Mouse (Mus musculus) cortical plate, adult 2 months (tissue): ENCODE results near the gene Gm39566.

Source experiments
- CTCF ChIP-seq: fragments of 200-500 bp; IDR thresholded peaks from 2 replicates; pipeline ENCODE4 v1.5.1; 2011; ENCODE audit warnings: mild to moderate bottlenecking, control low read depth, low read length; ENCODE audit not compliant: insufficient read depth; ENCODE audit errors: extremely low read depth
- POLR2A ChIP-seq: fragments of 200-500 bp; IDR thresholded peaks from 2 replicates; pipeline ENCODE4 v1.6.1; 2011; ENCODE audit warnings: mild to moderate bottlenecking, low read length, control low read depth; ENCODE audit not compliant: insufficient read depth; ENCODE audit errors: extremely low read depth

DNA sequence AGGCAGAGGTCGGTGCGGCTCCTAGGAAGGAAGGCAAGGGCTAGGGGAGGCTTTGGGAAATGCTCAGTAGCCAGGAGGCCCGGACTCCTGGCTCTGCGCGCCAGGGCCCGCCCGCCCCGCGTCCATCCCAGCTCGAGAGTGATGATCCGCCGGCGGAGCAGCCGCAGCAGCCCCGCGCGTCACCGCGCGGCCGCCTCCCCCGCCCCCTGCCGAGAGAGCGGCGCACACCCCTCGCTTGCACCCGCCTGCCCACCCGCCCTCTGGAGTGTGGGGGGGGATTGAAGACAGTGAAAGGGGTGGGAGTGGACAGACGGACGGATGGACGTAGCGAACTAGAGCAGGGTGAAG is 22.5 kb upstream of the Gm39566 start, which contains the start of gene Nlgn2:
- TF ChIP-seq CTCF = no peak
- TF ChIP-seq POLR2A = peak; percentile 43; the same call in 1 of the 2 replicates
